Mouse (Mus musculus): ENCODE data around the gene Mllt6. TPM values are rescaled to one million over a fixed set of nuclear protein-coding genes. Genes with fewer than 3 reads are reported as not detected.
"Not testable (repeated sequence)": the region's sequence is repeated elsewhere in the genome, so short reads cannot be mapped to it uniquely, and the experiment has no call there.

The Mllt6 gene
- polyA plus RNA-seq, 1 experiment: 30.2 TPM

- DNase-seq (ENCODE audit: low spot score): not testable (repeated sequence)
These were observed 14.7 kb upstream of the Mllt6 start for GRCm38 (mm10) chr11:97648541-97648940.

DNA sequence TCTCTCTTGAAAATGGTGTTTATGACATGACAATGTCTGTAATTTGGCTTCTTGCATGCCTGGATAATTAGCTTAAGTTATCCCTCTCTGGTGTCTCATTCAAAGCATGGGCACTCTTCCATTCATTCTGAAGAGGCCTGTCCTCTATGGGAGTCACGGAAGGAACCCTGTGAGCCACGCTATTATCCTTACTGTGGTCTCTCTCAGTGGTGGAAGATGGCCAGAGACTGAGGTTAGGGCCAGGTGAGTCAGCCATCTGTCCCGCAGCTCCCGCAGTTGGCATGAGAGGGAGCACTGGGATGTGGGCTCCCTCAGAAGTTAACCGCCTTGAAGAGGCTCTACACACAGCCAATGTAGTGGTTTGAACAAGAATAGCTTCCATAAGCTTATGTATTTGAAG, 12.9 kb upstream of the Mllt6 start:
- no peak for DNase-seq (ENCODE audit: low spot score)

- DNase-seq (ENCODE audit: low spot score): not testable (repeated sequence)
These were observed 9.8 kb upstream of the Mllt6 start for GRCm38 (mm10) chr11:97653376-97653775.

GRCm38 (mm10) chr11:97654210-97654609, 9.0 kb upstream of the Mllt6 start:
- DNase-seq (ENCODE audit: low spot score): no peak

- DNase-seq (ENCODE audit: low spot score): no peak
These were observed 6.8 kb upstream of the Mllt6 start for GRCm38 (mm10) chr11:97656269-97656971.

GRCm38 (mm10) chr11:97657184-97657945, 5.8 kb upstream of the Mllt6 start:
- DNase-seq (ENCODE audit: low spot score): no peak

DNA sequence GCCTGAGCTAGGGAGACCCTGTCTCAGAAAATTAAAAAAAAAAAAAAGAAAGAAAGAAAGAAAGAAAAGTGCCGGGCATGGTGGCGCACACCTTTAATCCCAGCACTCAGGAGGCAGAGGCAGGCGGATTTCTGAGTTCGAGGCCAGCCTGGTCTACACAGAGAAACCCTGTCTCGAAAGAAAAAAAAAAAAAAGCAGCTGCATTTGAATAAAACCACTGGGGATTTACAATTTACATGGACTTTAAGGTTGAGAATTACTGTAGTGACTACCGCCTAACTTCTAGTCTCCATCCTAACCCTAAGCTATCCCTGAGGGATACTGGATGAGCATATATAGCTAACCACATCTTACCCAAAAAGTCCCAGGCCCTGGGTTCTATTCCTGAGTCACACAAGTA, 5.2 kb upstream of the Mllt6 start:
- not testable (repeated sequence) for DNase-seq (ENCODE audit: low spot score)

GRCm38 (mm10) chr11:97658751-97659266, 4.4 kb upstream of the Mllt6 start:
- no peak for DNase-seq (ENCODE audit: low spot score)

GRCm38 (mm10) chr11:97659267-97659989, 3.8 kb upstream of the Mllt6 start:
- no peak for DNase-seq (ENCODE audit: low spot score)

DNA sequence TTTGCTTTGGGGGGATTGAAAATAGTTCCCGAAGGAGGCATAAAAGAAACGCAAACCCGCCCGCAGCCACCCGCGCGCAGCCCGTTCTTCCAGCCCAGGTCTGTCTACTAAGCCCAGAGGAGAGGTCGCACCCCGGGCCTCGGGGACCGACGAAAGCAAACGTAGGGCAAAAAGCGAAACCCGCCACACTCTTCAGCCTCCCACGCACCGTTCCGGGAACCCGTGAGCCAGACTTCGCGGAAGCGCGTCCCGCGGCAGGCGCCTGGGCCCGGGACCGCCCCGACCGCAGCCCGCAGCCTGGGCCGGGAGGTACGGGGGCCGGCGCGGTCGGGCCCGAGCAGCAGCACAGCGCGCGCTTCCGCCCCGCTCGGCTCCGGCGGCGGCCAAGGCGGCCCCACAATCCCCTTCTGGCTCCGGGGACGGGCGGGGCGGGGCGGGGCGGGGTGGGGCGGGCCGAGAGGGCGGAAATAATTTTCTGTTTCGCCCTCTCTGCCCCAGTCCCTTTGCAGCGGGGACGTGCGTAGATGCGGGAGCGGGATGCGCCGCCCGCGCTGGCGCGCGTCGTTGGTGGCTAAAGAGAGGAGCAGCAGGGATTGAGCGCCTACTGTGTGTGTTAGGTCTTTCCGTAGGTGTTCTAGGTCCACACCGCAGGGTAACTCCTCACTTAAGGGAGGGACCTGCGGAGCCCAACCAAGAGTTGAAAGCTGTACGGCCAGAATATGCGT, 3.1 kb upstream of the Mllt6 start:
- DNase-seq (ENCODE audit: low spot score): peak; percentile 70

- DNase-seq (ENCODE audit: low spot score): no peak
These were observed 2.2 kb upstream of the Mllt6 start for GRCm38 (mm10) chr11:97660734-97661647.

DNA sequence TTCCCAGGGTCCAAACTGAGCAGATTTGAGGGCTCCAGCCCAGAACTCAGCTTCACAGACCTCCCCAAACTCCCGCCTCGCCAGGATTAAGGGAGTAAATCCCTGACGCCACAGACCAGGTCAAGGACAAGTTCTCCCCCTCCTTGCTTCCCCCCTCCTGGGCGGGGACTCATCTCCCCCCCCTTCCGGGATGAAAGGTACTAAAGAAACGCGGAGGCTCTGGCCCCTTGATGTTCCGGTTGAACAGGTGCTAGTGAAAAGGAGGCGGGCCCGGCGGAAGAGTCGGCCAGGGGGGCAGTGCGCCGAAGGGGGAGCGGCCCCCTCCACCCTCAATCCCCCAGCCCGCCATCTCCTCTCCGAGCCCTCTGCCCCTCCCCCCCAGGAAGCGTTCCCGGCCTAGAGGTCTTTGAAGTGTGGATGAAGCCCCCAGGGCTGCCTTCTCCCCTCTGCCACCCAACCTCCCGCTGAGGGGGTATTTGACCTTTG, 1.5 kb upstream of the Mllt6 start:
- peak; percentile 55 for DNase-seq (ENCODE audit: low spot score)

GRCm38 (mm10) chr11:97662207-97662892, 864 bp upstream of the Mllt6 start:
- no peak for DNase-seq (ENCODE audit: low spot score)

DNA sequence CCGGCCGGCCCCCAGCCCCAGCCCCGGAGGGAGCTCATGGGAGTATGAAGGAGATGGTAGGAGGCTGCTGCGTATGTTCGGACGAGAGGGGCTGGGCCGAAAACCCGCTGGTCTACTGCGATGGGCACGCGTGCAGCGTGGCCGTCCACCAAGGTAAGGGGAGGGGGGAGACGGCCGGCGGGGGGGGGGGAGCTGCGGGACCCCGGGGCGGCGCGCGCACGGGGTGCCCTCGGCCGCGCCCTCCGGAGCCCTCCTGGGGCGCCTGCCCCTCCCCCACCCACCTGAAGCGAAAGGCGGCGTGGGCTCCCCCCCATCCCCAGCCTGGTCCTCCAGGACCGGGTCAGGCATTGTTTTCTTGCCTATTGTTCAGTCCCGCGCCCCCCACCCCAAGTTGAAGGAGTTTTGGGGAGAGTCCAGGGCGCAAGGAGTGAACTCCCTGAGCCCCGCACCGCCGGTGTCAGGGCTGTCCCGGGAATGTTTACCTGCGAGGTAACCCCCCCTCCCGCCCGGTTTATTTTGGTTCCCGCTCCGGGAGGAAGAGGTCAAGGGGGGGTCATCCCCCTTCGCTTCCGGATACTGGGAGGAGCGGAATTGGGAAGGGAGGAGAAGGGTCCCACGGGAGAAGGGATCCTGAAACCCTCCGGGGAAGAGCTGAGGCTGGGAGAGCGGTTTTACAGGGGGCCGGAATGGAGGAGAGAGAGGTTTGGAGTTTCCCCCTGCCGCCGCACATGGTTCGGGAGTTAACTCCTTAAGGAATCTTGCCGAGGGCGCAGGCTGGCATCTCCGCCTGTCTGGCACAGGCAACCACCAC, 519 bp downstream of the Mllt6 start:
- DNase-seq (ENCODE audit: low spot score): no peak

GRCm38 (mm10) chr11:97664339-97664665, 1.1 kb downstream of the Mllt6 start:
- DNase-seq (ENCODE audit: low spot score): no peak

DNA sequence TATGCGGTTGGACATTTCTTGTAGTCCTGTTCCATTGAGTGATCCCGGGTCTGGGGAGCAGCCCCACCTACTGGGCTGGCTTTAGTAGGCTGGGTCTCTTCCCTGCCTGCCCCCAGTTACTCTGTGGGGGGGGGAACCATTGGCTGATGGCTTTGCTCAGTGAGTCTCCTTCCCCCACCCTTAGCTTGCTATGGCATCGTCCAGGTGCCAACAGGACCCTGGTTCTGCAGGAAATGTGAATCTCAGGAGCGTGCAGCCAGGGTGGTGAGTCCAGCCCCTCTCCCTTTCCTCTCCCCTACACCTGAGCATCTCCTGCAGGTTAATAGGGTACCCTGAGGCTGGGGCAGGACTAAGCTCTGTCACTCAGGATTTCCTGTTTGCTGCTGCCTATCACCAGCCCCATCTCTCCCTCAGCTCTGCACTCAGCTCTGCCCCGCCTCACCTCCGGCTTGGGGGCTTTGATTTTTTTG, 1.6 kb downstream of the Mllt6 start:
- DNase-seq (ENCODE audit: low spot score): no peak

DNA sequence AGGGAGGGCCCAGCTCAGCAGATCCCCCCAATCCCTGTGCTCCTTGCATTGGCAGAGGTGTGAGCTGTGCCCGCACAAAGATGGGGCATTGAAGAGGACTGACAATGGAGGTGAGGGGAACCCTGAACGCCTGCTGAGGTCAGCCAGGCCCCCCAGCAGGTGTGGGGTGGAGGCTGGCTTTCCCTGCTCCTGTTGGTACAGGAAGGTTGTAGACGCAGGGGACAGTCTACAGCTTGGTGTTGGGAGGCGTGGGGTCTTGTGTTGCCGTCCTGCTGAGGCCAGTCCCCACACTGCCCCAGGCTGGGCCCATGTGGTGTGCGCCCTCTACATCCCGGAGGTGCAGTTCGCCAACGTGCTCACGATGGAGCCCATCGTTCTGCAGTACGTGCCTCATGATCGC, 2.2 kb downstream of the Mllt6 start:
- DNase-seq (ENCODE audit: low spot score): no peak

- DNase-seq (ENCODE audit: low spot score): no peak
These were observed 3.0 kb downstream of the Mllt6 start for GRCm38 (mm10) chr11:97666221-97666620.

DNA sequence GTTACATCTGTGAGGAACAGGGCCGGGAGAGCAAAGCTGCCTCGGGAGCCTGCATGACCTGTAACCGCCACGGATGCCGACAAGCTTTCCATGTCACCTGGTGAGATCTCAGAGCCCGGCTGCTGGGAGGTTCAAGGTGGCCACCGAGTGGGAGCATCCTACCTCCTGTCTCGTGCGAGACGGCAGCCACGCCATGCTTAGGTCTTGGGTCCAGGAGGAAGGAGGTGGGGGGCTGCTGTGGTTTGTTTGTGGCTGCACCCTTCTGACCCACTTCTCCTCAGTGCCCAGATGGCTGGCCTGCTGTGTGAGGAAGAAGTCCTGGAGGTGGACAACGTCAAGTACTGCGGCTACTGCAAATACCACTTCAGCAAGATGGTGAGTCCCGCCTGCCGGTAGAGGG, 3.6 kb downstream of the Mllt6 start:
- DNase-seq (ENCODE audit: low spot score): no peak
